Mouse (Mus musculus) WW6 (cell line): Measurements from ENCODE around the gene G0s2.
A peak's percentile ranks its signal among the peaks of the same experiment; 100 is the strongest.

Experiments used
- DNase-seq: peaks from one replicate; pipeline ENCODE4 v3.0.0-alpha.2; 2013; ENCODE audit warnings: low read depth, low spot score

Gene G0s2

DNA sequence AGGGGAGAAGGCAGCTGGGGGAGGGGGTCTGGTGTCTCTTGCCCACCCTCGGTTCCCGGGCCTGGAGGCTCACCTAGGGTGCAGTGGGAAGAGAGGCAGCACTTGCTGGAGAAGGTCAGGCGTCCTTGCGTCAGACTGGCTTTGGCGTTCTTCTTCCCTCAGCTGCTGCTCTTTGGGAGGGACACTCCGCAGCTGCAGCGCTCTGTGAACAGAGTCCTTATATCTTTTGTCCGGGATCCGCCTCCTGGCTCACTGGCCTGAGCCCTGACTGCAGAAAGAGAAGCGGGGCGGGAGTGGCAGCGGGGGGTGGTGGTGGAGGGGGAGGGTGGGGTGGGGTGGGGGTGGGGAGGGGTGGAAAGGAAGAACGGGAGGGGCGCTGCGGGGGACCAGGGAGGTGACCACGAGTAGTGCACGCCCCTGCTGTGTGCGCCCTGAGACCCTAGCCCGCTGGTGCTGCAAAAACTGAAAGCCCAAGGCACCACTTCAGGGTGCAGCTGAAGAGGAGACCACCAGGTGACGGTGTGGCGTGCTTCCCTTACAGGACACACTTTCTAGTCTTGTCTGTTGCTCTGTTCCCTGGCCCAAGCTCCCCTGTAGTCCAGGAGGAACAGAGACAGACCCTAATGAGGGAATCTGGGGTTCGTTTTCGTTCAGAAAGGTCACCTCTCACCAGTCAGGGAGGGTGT lies at the start of gene G0s2:
TSS of gene G0s2 (minus strand) at position 302 of the 686 bp plus-strand sequence.
- DNase-seq = peak; percentile 58

DNA sequence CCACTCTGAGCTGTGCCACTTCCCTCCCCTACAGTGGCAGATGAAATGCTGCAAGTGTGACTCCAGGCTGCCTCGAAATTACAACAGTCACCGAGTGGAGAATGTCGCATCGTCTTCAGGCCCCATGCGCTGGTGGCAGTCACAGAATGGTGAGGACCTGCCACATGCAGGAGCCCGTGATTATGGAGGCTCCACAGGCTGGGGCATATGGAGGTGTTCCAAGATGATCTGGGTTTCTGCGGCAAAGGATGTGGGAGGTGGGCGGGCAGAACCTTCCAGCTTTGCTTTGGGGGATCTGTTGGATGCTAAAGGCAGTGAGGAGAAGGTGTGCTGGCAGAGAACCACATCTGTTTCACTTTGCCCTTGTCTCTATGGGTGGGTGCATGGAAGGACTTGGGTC lies 47.4 kb upstream of the G0s2 start:
- DNase-seq = no peak

DNA sequence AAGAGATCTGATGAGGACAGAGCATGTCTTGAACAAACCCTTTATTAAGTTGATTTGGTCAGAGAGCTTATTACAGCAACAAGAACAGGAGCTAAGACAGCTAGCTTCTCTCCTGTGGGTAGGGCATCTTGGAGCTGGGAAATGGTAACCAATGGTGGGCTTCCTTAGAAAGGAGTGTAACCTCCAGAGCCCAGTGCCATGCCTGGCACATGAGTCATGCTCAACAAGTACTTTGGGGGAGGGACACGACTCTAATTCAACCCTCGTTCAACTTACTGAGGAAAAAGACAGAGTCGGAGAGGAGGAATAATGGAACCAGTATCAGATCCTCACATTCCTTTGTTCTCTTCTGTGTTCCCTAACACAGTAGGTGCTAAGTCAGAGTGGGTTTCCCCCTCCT lies 46.7 kb upstream of the G0s2 start:
- DNase-seq = no peak

DNA sequence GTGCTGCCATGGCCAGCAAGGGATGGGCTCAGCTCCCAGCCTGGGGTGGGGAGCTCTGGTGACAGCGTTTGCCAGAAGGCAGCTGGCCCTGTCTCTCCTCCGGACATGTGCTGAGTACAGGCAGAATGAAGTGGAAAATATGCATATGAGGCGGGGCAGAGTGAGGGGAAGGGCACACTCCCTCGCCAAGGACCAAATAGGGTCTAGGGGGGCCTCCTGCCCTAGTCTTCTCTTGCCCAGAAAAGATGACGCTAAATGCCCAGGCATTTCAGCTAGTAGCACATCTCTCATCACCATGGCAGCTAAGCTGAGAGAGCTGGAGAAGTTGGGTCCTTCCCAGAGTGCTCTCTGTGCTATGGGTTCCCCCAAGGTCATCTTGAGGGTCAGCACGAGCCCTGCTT lies 44.1 kb upstream of the G0s2 start:
- no peak for DNase-seq

DNA sequence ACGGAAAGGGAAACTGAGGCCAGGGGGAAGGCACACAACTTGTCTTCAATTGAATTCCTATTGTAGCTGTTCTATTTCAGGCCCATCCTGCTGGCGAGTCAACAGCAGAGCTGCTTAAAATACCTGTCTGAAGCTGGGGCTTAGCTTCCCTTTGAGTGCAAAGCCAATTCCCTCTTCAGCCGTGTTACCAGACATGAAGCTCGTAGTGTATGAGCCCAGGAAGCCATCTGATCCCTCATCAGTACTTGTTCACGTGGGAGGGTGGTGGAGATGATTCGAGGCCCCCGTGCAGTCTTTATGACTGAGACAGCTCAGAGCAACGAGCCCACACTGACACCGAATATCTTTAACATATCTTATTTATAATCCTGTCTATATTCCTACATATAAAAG lies 43.3 kb upstream of the G0s2 start:
- DNase-seq = no peak

DNA sequence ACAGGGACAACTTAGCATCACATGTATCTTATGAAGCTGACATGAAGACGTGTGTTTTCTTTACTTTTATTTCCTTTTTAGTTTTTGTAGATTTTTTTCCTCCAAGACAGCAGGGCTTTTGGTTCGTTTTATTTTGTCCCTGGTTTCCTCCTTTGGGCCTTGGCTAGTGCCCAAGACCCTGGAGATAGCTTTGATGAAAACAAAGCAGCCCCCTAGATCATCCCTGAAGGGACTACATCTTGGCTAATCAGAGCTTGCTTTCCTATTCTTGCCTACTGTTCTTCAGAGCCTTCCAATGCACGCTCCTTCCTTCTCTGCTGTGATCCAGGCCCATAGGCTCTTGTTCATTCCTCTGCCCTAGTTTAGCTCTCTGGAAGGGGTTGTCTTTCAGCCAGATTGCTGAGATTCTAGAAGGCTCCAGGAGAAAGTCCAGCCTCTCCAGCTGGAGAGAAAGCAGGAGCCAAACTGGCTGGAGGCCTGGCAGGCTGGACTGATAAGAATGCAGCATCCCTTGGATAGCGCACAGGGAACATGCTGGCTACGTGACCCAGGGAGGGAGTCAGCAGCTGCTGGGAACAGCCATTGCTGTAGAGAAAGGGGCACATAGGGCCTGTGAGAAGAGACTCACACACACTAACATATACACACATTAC lies 42.8 kb upstream of the G0s2 start:
- DNase-seq = no peak

DNA sequence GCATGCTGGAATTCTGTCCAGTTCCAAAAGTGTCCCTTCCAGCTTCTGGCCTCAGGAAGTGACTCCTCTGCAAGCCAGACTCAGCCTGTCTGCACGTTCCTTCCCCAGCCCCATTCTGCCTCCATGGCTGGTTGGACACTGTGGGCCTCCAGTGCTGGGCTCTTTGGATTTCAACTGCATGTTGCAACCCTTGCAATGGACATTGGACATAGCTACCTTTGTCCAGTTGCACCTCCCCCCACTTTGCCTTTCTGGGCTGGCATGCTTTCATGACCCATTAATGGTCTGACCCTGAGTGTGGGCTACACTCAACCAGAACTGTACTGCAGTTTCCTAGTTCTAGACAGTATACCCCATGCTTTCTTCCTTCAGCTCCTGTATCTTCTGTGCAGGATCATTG lies 38.6 kb upstream of the G0s2 start:
- DNase-seq = no peak

DNA sequence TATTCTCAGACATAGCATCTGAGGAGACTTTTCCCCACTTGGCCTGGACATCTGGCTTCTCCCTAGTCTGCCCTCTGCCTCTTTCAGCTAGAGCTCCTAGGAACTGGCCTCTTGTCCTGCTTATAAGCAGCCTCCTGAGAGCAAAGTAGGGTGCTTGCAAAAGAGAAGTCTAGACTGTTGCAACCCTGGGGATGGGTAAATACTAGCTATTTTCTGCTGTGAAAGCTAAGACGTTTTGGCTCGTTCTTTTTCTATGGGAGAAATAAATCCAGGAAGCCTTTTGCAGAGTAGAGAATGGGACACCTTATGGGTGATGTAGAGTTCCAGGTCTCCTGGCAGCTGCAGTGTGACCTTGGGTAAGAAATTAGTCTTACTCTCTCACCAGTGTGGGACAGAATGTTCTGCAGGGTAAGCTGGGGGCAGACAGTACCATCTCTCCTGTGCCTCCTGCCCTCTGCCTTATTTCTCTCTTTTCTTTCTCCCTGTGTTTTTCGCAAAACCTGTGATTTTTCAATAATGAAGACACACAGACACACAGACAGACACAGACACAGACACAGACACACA lies 37.6 kb upstream of the G0s2 start:
- no peak for DNase-seq

DNA sequence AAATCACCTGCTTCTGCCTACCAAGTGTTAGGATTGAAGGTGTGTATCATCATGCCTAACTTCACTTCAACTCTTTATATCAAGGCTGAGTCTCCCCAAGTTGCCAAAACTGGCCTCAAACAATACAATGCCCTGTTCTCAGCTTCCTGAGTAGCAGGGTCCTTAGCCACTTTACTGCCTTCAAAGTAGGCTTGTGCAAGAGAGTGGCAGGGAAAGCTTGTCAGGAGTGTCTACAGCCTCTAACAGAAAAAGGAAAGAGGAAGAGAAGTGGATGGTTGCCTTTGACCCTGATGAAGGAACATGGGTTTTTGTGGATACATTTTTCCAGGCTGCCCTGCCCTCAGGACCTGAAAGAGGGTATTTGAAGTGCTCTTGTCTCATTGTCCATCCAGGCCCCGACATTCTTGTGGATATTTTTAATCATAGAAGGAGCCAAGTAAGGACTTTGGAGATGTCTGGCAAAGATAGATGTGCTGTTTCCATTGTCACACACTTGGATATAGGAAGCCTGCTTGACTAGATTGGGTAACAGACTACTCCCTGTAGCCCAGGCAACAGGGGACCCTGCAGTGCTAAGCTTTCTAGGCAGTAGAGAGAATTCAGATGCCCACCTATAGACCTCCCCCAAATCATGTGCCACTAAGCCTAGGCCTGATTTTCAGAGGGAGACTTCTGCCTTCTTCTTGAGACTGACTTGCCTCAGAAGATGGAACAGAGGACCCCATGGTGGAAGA lies 36.9 kb upstream of the G0s2 start:
- no peak for DNase-seq

DNA sequence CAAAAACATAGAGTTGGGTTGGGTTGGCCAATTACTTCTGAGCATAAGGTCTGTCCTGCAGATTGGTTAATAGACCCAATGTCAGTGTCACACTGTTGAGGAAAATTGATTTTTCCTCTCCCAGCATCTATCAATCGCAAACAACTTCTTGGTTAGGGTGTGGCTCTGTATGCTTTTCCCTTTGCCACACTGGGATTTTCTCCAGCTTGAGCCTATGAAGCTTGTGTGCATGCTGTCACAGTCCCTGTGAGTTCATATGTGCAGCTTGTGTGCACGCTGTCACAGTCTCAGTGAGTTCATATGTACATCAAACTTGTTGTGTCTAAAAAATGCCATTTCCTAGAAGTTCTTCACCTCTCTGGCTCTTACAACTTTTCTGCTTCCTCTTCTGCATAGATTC lies 33.8 kb upstream of the G0s2 start:
- no peak for DNase-seq

DNA sequence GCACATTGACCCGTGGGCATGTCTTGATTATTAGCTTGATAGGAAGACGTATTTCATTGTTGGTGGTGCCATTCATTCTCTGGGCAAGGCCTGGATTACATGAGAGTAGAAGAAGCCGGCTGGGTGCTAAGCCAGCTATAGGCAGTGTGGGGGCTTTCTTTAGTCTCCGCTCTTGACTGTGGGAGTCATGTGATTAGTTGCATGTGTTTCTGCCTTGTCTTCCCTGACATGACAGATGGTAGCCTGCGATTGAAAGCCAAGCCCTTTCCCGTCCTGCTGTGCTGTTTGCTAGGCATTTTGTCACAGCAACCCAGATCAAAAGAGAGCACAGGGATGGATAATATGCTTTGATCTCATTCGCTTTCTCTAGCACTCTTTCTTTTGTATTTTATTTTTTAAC lies 32.4 kb upstream of the G0s2 start:
- DNase-seq = no peak

DNA sequence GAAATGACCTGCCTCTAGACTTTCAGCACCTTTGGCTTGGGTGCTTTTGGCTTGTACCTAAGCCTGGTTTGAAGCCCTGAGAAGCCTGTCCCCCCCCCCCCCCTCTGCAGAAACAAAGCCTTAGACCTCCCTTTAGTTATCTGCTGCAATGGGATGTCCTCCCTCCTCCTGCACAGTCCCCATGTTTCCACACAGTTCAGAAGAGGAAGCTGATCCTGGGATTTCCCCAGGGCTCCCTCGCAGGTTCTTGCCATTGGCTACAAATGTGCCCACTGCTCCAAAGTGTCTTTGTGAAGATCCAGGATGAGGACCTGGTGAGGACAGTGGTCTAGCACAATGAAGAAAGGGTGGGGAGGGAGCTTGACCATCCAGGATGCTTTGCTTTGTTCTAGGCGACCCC lies 30.1 kb upstream of the G0s2 start:
- no peak for DNase-seq

DNA sequence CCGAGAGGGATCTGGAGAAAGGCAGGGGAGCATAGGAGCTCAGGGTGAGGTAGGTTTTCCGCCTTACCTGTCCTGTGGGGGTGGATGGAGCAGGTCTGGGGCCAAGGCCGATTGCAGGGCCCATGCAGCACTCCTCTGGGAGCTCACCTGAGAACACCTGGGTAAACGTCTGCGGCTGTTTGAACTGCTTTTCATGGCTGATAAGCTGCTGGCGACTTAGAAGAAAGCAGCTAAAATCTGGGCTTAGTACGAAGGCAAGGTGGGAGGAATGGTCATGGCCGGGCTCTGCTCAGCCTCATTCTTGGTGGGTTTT lies 29.0 kb upstream of the G0s2 start:
- DNase-seq = no peak

DNA sequence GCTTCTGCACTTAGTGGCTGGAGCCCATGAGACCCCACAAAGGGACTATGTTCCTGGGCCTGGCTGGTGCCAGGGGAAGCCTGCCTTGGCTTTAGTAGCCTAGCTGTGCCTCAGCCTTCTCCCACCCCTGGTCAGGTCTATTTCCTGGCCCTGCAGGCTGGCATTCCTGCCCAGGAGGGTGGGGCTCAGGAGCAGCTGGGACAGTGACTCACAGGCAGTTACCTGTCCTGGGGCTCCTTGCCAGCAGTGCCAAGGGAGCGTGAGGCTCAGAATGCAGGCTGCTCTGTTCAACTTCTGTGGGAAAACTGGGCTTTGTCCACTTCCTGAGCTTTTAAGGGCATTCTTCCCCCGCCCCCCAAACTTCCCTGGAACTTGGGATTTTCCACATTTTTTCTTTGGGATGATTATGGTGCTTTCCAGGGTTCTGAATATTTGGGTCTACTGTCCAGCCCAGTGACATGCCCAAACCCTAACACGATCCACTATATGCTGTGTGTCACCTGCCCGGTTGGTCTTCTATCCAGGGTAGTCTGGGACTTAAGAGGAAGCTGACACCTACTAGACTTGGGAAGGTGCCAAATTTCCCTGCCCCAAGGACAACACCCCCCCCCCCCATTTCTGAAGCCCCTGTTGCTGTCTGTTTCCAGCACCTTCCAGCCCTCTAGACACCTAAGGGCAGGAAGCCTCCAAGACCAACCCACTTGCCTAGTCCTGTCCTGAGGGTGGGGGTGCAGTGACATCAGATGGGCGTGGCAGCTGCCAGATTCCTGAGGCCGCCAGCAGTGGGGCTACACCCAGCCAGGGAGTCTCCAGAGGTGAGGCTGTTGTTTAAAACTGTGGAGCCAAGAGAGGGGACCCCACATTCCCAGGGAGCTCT lies 28.4 kb upstream of the G0s2 start:
- DNase-seq = peak; percentile 22

DNA sequence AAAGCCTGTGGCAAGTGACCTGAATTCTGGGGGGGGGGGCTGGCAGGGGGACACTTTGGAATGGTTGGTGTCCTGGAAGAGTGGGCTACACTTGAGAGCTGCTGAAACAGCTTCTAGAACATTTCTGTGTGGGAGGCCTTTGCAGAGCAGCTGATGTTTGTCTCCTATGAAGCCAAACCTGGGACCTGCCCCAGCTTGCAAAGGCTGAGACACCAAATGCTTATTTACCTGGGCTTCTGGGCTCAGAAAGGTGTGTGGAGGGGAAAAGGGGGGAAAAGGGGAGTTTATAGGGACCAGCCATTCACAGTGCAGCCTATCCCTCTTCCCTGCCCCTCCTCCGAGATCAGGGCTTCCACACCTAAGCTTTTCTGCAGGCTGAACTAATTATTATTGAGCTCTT lies 27.0 kb upstream of the G0s2 start:
- DNase-seq = no peak

DNA sequence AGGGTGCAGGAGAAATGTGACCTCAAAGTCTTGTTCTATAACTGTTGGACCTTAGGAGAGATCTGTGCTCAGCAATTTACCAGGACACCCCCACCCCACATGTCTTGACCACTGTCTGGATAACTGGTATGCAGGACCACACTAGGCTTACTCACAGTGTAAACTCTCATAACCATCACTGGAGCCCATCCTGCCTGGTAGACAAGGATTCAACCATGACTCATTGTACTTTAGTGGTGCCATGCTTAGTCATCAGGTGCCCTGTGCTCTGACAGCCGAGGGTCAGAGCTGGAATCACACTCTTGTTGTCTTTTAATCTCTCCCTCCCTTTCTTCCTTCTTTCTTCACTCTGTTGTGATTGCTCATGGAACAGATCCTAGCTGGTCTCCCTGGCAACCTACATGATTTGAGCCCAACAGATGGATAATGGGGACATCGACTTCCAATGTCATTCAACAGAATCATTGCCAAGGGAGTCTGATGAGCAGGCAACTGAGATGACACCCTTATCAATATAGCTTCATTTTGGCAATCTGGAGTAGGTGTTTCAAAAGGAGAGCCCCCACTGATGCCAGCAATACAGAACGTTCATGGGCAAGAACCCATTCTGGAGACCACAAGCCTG lies 25.2 kb upstream of the G0s2 start:
- DNase-seq = no peak

DNA sequence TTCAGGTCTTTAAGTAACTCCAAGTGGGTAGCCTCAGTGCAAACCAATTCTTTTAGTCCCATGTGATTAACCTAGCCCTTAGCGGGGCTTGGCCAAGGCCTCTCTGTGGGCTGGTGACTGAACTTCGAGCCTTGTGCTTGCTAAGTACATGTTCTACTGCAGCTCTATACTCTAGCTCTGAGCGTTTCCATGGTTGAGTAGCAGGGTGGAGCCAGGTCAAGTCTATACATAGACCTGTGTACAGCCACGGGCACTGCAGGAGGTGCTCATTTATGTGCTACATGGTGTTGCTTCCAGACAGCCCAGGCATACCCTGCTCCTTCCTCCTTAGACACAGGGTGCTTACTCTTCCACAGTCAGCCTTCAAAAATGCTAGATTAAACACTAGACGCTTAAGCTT lies 22.9 kb upstream of the G0s2 start:
- DNase-seq = no peak

DNA sequence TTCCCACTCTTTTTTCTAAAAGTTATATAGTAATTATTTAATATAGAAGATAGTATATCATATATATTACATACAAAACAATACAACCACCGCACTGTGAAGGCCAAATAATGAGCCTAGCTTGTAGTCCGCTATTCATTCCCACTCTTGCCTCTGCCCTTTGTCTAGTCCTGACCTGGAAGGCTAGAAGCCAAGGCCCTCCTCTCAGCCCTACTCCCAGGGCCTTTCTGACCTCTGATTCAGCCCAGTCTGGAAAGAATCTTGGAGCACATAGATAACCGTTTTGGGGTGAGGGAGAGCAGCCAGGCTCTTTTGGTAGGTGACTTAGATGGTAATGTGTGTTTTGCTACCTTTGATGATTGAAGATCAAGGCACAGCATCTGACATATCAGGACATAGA lies 20.9 kb upstream of the G0s2 start:
- no peak for DNase-seq

DNA sequence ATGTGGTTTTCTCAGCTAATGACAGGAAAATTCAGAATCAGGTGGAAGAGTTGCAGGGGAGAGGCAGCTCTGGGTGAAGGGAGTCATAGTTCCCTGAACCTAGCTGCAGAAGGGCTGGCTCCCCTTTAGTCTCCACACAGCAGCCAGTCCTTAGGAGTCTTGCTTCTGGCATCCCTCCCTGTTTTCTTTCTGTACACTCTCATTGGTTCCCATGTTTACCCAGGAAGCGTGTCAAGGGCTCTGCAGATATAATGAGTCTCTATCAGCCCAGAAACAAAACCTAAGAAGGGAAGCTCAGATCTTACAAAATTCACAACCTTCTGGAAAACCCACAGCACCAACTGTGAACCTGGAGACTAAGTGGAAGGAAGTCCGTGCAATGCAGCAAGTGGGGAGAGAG lies 20.0 kb upstream of the G0s2 start:
- DNase-seq = no peak

DNA sequence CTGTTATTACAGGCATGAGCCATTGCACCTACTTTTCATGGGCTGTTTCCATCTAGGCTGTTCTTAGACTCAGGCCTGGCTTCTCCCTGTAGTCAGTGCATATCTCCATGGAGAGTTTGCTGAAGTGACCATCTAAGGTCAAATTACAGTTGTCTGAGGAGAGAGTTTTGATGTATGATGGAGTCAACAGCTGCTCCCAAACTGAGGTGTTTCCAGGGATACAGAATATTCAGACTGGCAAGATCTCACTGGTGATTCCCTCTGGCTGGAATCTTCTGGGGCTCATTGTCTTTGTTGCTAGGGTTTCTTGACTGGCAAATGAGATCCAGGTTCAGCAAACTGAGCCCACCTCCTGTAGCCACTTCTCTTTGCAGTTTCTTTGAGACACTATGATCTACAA lies 17.7 kb upstream of the G0s2 start:
- DNase-seq = no peak

DNA sequence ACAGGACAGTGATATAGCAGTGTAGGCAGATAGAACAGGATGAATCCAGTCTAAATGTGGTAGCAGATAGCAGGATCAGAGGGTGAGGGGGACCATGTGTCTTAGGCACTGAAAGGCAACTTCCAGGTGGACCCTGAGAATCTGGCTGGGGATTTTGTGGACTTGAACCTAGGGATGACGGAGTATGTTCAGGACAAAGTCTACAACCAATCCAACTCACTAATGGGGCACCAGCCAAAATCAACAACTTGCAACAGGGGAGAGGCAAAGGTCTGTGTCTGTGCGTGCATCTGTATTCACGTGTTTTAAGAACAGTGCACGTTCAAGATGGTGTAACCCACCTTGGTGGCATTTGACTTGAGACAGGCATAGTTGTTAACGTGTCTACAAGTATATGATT lies 16.9 kb upstream of the G0s2 start:
- no peak for DNase-seq

DNA sequence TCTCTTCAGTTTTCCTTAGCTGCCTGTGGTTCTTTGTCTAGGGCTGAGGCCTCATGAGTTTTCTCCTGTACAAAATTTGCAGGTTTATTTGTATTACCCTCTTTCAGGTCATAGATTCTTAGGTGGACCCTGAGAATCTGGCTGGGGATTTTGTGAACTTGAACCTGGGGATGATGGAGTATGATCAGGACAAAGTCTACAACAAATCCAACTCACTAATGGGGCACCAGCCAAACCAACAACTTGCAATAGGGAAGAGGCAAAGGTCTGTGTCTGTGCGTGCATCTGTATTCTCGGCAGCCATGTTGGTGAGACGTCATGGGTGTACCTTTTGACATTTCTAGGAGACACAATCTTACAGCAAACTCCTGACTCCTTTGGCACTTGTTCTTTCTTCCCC lies 16.1 kb upstream of the G0s2 start:
- DNase-seq = no peak
